Mouse (Mus musculus): ENCODE measurements at regions not wholly inside any gene's neighbourhood (a gene's known extent, or its start where the extent isn't known, plus 50 kb on each side); places are given as distances from the start of the nearest gene placed in this dataset.
"Not testable (repeated sequence)": the region's sequence is repeated elsewhere in the genome, so short reads cannot be mapped to it uniquely, and the experiment has no call there.

DNA sequence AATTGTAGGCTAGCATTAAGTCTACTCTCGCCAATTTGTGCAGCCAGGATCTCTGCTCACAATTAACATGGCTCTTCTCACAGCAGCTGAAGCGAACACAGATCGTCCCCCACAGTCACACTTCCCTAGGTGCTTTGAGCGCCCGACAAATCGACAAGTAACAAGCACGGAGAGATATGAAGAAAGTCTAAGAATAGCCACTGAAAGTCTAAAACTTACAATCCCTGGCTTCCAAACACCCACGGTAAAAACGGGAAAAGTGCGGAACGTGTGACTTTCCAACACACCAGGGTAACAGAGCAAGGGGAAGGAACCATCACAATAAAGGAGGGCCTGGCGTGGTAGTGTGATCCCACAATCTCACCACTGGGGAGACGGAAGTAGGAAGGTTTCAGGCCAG, 114.8 kb upstream of the Gcfc2 start:
- no peak overlapping the region for H3K9ac ChIP-seq
- no peak overlapping the region for H3K27ac ChIP-seq
- H3K9me3 ChIP-seq = no peaks in the 10 kb centered on the region
- WGBS = 94% methylated on average over 13 of the region's 13 CpGs
- H3K36me3 ChIP-seq = no peaks in the 10 kb centered on the region
- H3K4me1 ChIP-seq (replicated peaks) = peaks cover 5% of the 10 kb centered on the region; the same call in 1 of the 2 replicates
- no peaks in the 10 kb centered on the region for H3K27me3 ChIP-seq
- no peak overlapping the region for H3K4me2 ChIP-seq
- ATAC-seq (ENCODE audit: low FRiP score) = no peak
- H3K4me3 ChIP-seq = no peak overlapping the region

DNA sequence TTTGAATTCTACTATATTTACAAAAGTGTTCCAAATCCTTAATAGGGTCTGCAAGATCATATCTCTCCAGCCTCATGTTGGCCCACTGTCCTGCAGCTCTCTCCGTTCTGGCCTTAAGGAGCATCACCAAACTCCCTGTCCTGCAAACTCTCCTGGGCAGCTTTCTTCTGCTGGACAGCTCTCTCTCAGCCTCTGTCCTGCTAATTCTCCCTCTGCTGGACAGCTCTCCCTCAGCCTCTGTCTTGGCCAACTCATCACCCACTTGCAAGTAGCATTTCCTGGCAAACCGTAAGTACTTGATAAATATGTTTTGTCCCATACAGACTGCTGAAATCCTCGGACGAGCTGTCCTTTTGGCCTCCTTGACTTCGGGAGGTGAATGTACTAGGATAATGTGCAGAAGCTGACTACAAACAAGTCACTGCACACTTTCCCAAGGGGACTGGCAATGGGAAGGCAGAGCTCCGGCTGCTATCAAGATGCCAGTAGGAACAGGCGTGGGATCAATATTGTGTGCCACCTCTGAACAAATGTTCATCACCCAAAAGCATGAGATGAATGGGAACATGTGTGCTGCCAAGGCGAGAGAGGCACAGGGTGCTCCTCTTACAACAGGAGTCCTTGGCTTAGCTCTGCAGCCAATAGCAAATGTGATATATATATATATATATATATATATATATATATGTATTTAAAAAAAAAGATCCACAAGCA, 108.1 kb upstream of the Gcfc2 start:
- no peak overlapping the region for H3K4me3 ChIP-seq
- no peak overlapping the region for H3K27ac ChIP-seq
- H3K4me1 ChIP-seq (replicated peaks) = peaks cover 3% of the 10 kb centered on the region; the same call in 1 of the 2 replicates
- H3K4me2 ChIP-seq = no peak overlapping the region
- H3K36me3 ChIP-seq = no peaks in the 10 kb centered on the region
- no peak overlapping the region for H3K9ac ChIP-seq
- no peaks in the 10 kb centered on the region for H3K9me3 ChIP-seq
- whole genome bisulfite sequencing = 83% methylated on average over 8 of the region's 8 CpGs
- H3K27me3 ChIP-seq = no peaks in the 10 kb centered on the region
- no peak for ATAC-seq (ENCODE audit: low FRiP score)

DNA sequence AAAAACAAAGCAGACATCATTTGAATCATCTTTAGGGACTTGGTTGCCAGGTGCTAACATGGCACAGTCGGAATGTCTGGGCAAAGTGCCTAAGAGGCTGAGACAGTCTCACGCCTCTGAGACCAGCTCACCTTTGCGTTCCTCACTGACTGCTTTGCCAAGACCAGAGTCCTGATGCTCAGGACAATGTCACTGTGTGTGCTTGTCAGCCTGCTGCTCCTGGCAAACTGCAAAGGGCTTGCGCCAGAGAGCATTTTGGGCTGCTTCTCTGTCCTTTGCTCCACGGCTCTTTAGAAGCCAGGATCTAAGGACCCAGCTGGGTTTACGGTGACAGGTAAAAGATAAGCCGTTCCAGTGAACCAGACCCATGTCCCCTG, 107.5 kb upstream of the Gcfc2 start:
- H3K4me2 ChIP-seq = no peak overlapping the region
- 74% methylated on average over 7 of the region's 7 CpGs for WGBS
- ATAC-seq (ENCODE audit: low FRiP score) = no peak

DNA sequence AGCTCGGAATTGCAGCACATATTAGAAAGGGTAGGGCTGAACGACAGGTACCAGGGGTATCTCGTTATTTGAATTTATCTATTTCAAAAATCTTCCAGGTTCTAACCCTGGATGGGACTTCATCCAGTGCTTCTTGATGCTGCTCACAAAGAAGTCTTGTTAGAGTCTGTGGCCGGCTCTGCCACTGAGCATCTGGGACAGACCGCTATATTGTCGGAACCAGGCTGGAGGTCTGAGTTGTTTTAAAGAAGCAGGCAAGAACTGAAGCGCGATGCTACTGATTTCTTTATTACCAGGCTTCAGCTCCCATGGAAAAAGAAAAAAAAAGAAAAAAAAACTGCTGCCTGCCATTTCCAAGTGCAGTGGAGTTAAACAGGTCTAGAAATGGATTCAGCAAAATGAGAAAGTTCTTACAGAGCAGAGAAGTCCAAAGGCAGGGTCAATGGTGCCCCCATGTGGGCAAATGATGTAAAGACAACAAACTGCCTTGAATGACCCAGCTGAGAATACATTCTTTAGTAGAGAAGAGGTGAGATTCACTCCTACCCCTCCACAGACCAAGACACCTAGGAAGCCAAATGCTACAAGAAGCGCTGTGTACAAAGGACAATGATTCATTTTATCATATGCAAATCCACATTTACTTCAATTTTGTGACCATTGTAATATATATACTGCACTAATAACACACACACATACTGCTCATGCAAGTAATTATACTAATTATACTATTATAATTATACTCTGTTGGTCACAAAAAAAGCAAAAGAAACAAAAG, 106.2 kb upstream of the Gcfc2 start:
- WGBS = 69% methylated on average over 9 of the region's 9 CpGs
- no peaks in the 10 kb centered on the region for H3K27me3 ChIP-seq
- no peaks in the 10 kb centered on the region for H3K9me3 ChIP-seq
- no peaks in the 10 kb centered on the region for H3K36me3 ChIP-seq
- peak; percentile 75; the same call in 1 of the 2 replicates for ATAC-seq (ENCODE audit: low FRiP score)
- no peak overlapping the region for H3K9ac ChIP-seq
- no peak overlapping the region for H3K4me2 ChIP-seq
- H3K27ac ChIP-seq = no peak overlapping the region
- H3K4me1 ChIP-seq (replicated peaks) = peaks cover 3% of the 10 kb centered on the region; the same call in 1 of the 2 replicates
- H3K4me3 ChIP-seq = no peak overlapping the region

More for the DNA sequence above, 107.5 kb upstream of the Gcfc2 start:
- H3K9me3 ChIP-seq = no peaks in the 10 kb centered on the region
- no peak overlapping the region for H3K27ac ChIP-seq
- no peaks in the 10 kb centered on the region for H3K27me3 ChIP-seq
- H3K4me1 ChIP-seq (replicated peaks) = peaks cover 3% of the 10 kb centered on the region; the same call in 1 of the 2 replicates
- no peak overlapping the region for H3K4me3 ChIP-seq
- H3K9ac ChIP-seq = no peak overlapping the region
- no peaks in the 10 kb centered on the region for H3K36me3 ChIP-seq

DNA sequence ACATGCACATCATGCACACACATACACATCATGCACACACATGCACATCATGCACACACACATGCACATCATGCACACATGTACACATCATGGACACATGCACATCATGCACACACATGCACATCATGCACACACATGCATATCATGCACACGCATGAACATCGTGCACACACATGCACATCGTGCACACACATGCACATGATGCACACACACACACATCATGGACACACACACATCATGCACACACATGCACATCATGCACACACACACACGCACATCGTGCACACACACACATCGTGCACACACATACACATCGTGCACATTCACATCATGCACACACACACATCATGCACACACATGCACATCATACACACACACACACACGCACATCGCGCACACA, 104.9 kb upstream of the Gcfc2 start:
- Histone ChIP-seq H3K9me3 (no peaks in the 10 kb centered on the region), H3K36me3 (no peaks in the 10 kb centered on the region), H3K4me3 (no peak overlapping the region), H3K9ac (no peak overlapping the region), H3K27me3 (no peaks in the 10 kb centered on the region), H3K4me2 (no peak overlapping the region), H3K4me1 (replicated peaks) (peaks cover 3% of the 10 kb centered on the region; the same call in 1 of the 2 replicates), H3K27ac (no peak overlapping the region)
- no peak for ATAC-seq (ENCODE audit: low FRiP score)
- 96% methylated on average over 10 of the region's 10 CpGs for WGBS

DNA sequence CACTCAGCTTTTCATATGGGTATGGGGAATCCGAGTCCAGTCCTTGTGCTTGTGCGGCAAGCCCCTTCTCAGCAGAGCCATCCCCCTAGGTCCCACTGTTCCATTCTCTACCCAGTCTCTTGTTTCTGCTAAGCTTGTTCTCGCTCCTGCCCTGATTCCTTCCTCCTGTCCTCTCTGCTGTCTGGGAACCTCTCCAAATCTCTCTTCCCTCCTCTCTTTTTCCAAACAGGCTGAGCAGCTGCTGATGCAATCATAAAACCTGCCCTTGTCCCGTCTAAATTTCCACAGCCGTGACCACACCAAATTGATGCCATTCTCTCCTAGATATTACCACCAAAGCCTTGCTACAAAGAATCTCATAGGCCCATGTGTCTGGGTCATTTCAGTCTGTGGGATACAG, 103.4 kb upstream of the Gcfc2 start:
- no peaks in the 10 kb centered on the region for H3K27me3 ChIP-seq
- no peaks in the 10 kb centered on the region for H3K9me3 ChIP-seq
- H3K4me3 ChIP-seq = no peak overlapping the region
- 88% methylated on average over 5 of the region's 5 CpGs for WGBS
- ATAC-seq (ENCODE audit: low FRiP score) = no peak
- peaks cover 3% of the 10 kb centered on the region; the same call in 1 of the 2 replicates for H3K4me1 ChIP-seq (replicated peaks)
- no peaks in the 10 kb centered on the region for H3K36me3 ChIP-seq
- no peak overlapping the region for H3K9ac ChIP-seq
- H3K4me2 ChIP-seq = no peak overlapping the region
- no peak overlapping the region for H3K27ac ChIP-seq

DNA sequence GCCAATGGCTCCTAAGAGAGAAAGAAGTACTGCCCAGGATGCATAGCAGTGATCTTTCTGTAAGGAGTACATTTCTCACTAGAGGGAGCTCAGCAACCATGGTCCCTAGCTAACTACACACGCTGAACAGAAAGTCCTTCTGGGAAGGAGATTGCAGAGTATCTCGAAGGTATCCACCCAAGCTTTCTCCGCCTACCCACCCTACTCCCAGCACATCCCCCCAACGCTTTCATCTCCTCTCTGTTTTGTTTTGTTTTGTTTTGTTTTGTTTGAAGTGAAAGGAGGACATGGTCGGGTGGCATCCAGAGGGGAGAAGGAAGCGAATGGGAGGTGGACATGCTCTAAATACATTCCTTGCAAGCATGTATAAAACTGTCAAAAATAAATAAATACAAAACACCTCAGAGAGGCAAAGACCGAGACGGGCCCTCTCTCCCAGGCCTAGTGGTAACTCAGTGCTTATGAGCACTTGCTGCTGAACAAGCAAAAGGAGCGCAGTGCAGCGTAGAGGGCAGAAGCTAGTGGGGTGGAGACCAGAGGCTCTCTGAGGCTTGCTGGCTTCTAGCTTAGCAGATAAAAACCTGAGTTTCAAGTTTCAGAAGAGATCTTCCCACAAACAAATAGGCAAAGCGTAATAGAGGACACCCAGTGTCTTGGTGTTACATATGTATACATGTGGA, 83.9 kb upstream of the Gcfc2 start:
- Histone ChIP-seq H3K4me2 (peak overlapping the region; percentile 29), H3K4me3 (no peak overlapping the region)

DNA sequence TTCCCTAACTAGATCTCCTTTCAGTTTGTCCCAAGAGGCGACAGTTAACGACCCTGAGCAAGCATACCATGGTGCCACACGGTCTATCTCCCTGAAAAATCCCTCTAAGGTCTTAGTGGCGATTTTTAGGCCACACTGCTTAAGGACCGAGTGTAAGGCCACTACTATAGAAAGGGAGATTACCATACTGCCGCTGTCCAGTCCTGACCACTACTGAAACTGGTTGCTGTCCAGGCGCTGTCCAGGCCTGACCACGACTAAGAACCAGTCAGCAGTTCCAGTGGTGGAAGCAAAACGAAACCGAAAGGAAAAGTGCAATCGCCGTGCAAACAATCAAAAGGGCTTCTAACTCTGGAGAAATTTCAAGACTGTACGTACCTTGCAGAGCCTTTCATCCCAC, 55.3 kb upstream of the Gcfc2 start:
- H3K4me2 ChIP-seq; H3K9ac ChIP-seq; ATAC-seq (ENCODE audit: low FRiP score); H3K9me3 ChIP-seq; H3K4me1 ChIP-seq (replicated peaks); H3K36me3 ChIP-seq; H3K27me3 ChIP-seq; H3K4me3 ChIP-seq; H3K27ac ChIP-seq: not testable (repeated sequence)
- WGBS = 91% methylated on average over 13 of the region's 13 CpGs

More for the DNA sequence above, 83.9 kb upstream of the Gcfc2 start:
- Histone ChIP-seq H3K27me3 (no peaks in the 10 kb centered on the region), H3K9me3 (no peaks in the 10 kb centered on the region), H3K4me1 (replicated peaks) (no peaks in the 10 kb centered on the region), H3K27ac (no peak overlapping the region), H3K36me3 (no peaks in the 10 kb centered on the region), H3K9ac (no peak overlapping the region)
- ATAC-seq (ENCODE audit: low FRiP score) = no peak
- WGBS = 65% methylated on average over 11 of the region's 11 CpGs
